In genomic region chr1:193361181-193361580, GRCm38 (mm10) we compare ENCODE assay signal across 17 mouse cellular contexts. TPM values are rescaled to one million over a fixed set of nuclear protein-coding genes. Genes with fewer than 3 reads are reported as not detected.
DNase-seq lines count a peak whose midpoint lies in the region; ATAC-seq and TF ChIP-seq lines count a peak whose summit lies in the region.
"Had no signal": no experiment of that assay in that cellular context is flagged by ENCODE, and none has a peak within 500 bp of the region (broad histone marks: within the 10 kb centered on the region; RNA-seq: fewer than 3 reads in every experiment).

No protein-coding gene starts in this region.

- no peak overlapping the region for H3K4me2 ChIP-seq in limb, embryonic 12.5 days
- H3K4me2 ChIP-seq: embryonic facial prominence, embryonic 15.5 days; limb, embryonic 13.5 days had no signal

- no peak overlapping the region for H3K4me3 ChIP-seq in left cerebral cortex, adult 2 months
- H3K4me3 ChIP-seq in limb, embryonic 12.5 days (replicated peaks) = no peak overlapping the region
- H3K4me3 ChIP-seq: embryonic facial prominence, embryonic 15.5 days; limb, embryonic 13.5 days had no signal

- TF ChIP-seq CTCF in left cerebral cortex, adult 2 months (IDR thresholded peaks at IDR 0.05) = no peak

- peaks cover 5% of the 10 kb centered on the region for H3K4me1 ChIP-seq in limb, embryonic 12.5 days (replicated peaks)
- H3K4me1 ChIP-seq: embryonic facial prominence, embryonic 15.5 days; limb, embryonic 13.5 days had no signal

- intact Hi-C loops in left cerebral cortex, adult 2 months (cut with DNase I) = no loop called here
- intact Hi-C loops in left cerebral cortex, postnatal 14 days (cut with DNase I) = loop anchor here (5.0 kb wide), 1 partner anchor 104 kb away; no protein-coding TSS in a partner anchor

- no peaks in the 10 kb centered on the region for H3K27me3 ChIP-seq in limb, embryonic 12.5 days
- H3K27me3 ChIP-seq: embryonic facial prominence, embryonic 15.5 days; limb, embryonic 13.5 days had no signal

- peaks cover 26% of the 10 kb centered on the region for H3K36me3 ChIP-seq in limb, embryonic 12.5 days

- peak; percentile 32 for DNase-seq in embryo, embryonic 10.5 days (ENCODE audit: low spot score)
- no peak for DNase-seq in embryo, embryonic 11 days
- DNase-seq in left cerebral cortex, adult 2 months (ENCODE audit: extremely low spot score in 1 of 2, low spot score in 2 of 2) = no peak
- no peak for DNase-seq in left cerebral cortex, postnatal 14 days (ENCODE audit: low spot score in 2 of 2)
- peak; percentile 46 to 59 for DNase-seq in cerebellum, postnatal 14 days
- DNase-seq in spleen, postnatal 4 days (ENCODE audit: low spot score in 2 of 2) = no peak
- DNase-seq: adrenal gland, postnatal 14 days; heart, postnatal 4 days; lung, postnatal 36 days had no signal

- H3K9me3 ChIP-seq in limb, embryonic 12.5 days = no peaks in the 10 kb centered on the region
- H3K9me3 ChIP-seq: embryonic facial prominence, embryonic 15.5 days; limb, embryonic 13.5 days had no signal

- ATAC-seq in limb, embryonic 12.5 days (ENCODE audit: insufficient number of reproducible peaks, insufficient read depth, low FRiP score, low TSS enrichment, low read depth) = 0 out of 2 replicates have a peak, but pooled peaks have one; percentile 14
- ATAC-seq in monocyte, adult 5-6 weeks (replicated peaks; ENCODE audit: insufficient number of reproducible peaks, low FRiP score, low TSS enrichment, poor library complexity, severe bottlenecking) = no peak
- ATAC-seq: forebrain, embryonic 14.5 days had no signal

- 39% methylated on average over 6 of the region's 6 CpGs for WGBS in limb, embryonic 12.5 days

- H3K27ac ChIP-seq in left cerebral cortex, adult 2 months = peak overlapping the region; percentile 24; the same call in 1 of the 2 replicates
- H3K27ac ChIP-seq in limb, embryonic 12.5 days = no peak overlapping the region
- H3K27ac ChIP-seq: embryonic facial prominence, embryonic 15.5 days; kidney, postnatal 0 days; limb, embryonic 13.5 days had no signal

- H3K9ac ChIP-seq in limb, embryonic 12.5 days (replicated peaks) = no peak overlapping the region
- H3K9ac ChIP-seq: embryonic facial prominence, embryonic 15.5 days; limb, embryonic 13.5 days had no signal

RNA-seq across cellular contexts. Expression of gene Camk1g, which starts 8.9 kb away (rescaled TPM):
- total RNA-seq in left cerebral cortex, adult 2 months (2021) = 10 to 100 TPM; 41.7 to 47.6 TPM
- 10 to 100 TPM; 42.8 to 43.6 TPM for total RNA-seq in left cerebral cortex, postnatal 14 days (2021)
- 20.2 and 21.7 TPM in 2 replicates for polyA plus RNA-seq in limb, embryonic 12.5 days (2016; fragmentation: Nextera tagmentation; extraction: Ambion mirVana)
- not detected in 3 replicates for total RNA-seq in monocyte, adult 5-6 weeks (2017)
- total RNA-seq: ES-E14; neutrophil, adult 5-6 weeks had no signal

Comparison
In these comparisons a context has a peak if more than half of its experiments do, and no peak if none do; other contexts are left out.
1. DNase-seq: peak in embryo, embryonic 10.5 days (single experiment) and cerebellum, postnatal 14 days (2 of 2); none in embryo, embryonic 11 days (single experiment), left cerebral cortex, adult 2 months (0 of 2), left cerebral cortex, postnatal 14 days (0 of 2) and spleen, postnatal 4 days (0 of 2).
2. RNA of gene Camk1g, which starts 8.9 kb away (total RNA-seq): 41.7 to 47.6 TPM in left cerebral cortex, adult 2 months and 42.8 to 43.6 TPM in left cerebral cortex, postnatal 14 days; not detected in monocyte, adult 5-6 weeks; every median in the first group is over 10 times any median in the second.